Mouse (Mus musculus): Measurements from ENCODE around the gene Rims1.
A peak's percentile ranks its signal among the peaks of the same experiment; 100 is the strongest.

Rims1 gene

DNA sequence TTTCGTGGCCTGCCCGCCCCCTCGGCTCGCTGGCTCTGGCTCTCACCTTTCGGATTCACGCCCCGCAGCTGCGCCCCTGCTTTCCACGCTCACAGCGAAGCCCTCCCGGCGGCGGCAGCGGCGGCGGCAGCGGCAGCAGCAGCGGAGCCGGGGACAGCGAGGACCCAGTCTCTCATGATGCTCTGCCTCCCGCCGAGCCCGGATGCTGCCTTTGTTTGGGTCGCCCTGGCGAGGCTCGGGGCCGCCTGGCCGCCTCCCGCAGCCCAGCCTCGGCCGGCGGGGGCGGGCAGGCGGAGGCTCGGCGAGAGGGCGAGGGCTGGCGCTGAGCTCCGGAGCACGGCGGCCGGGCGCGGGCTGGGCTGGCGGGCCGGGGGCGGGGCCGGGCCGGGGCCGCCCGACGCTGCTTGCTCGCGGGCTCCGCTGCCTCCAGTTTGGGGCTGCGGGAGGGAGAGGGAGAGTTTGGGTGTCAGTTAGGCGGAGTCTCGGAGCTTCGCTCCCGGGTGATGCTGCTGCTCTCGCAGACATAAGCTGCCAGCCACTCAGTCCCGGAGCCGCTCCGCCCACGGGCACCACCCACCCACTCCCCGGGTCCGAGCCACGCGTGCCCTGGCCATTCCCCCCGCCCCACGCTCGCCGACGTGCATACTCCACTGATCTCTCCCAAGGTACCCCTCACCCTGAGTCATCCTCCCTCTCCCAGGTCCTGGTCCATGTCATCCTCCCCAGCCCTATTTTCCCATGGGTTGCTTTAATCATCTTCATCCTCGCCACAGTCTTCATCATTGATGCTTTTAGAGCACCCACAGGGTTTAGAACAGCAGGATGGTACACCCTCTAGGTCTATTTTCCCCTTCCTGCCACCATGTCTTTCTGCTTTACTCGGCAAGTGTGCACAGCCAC lies at the start of gene Rims1:
Rims1 (minus strand) TSS at position 269 of the 900 bp plus-strand sequence.
- DNase-seq (ENCODE audit: low read depth, low spot score): peak; percentile 14

DNA sequence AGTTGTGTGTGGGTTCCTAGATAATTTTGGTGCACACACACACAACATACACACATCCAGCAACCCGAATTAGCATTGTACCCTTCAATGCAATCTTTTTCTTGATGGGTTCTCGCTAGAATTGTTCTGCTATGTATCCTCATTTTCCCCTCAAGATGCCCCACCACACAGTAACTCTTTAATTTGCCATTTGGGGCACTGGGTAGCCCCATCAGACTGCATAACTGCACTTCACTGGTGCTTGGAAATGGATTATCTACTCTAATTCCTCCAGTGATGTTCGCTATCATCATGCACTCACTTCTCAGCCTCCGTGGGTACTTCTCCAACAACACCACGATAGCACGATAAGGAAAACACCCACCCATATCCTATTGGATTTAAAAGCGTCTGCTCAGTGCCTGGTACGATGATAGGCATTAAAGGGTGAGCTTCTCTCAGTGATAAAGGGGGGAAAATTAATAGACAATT lies 867 bp upstream of the Rims1 start:
- no peak for DNase-seq (ENCODE audit: low read depth, low spot score)

DNA sequence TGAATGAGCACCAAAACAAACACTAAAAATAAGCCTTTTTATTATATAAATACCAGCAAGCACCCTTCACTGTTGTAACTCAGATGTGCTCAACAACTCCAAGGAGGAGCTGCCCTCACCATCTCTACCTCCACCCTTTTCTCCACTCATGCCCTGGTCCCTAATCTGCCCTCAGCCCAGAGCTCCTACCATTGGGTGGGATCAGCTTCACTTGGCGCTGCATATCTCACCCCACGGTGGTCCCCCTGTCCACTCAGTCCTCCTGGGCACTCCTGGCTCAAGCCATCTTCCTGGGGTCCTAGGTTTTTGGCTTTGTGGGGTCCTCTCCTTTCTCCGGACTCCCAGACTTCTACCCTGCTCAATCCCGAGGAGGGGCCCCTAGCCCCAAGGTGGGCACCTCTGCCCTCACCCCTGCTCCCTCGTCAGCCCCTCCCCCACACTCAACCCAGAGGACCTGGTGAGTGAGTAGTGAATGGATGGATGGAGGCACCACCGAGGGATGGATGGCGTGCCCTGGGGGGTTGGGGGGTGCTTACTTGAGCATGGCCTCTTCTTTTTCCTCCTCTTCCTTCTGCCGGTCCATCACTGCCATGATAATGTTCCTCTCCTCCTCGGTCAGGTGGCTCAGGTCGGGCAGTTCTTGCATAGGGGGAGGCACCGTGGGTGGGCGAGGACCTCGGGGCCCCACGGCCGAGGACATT lies 619 bp downstream of the Rims1 start:
- no peak for DNase-seq (ENCODE audit: low read depth, low spot score)

DNA sequence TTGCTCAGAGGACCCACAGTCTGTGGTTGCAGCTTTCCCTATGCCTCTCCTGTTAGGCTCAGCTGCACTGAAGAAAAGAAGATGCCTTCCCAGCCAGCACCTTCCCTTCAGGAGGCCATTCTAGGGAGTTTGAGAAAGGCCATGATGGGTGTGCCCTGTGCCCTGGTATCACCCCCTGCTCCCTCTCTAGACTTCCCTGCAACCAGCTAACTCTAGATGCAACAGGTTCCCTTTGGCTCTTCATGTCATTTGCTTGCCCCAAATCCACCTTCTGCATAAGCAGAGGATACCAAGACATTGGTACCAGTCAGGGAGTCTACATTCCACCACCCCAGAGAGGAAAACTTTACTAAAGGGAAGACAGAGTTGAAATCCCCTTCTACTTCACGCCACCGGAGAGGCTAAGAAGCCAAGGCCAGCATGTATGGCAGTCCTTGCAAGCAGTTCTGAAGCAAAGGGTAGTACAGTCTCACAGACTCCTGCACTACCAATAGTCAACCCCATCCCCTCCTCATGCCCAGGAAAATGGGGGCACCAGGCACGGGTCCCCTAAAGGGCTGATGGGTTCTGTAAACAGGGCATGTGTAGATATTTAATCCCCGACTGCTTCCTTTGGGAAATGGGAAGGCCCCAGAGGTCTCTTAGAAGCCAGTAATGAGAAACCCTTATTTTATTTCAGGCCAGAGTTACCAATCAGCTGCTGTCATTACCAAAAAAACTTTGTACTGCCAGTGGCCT lies 1.5 kb downstream of the Rims1 start:
- DNase-seq (ENCODE audit: low read depth, low spot score): no peak

DNA sequence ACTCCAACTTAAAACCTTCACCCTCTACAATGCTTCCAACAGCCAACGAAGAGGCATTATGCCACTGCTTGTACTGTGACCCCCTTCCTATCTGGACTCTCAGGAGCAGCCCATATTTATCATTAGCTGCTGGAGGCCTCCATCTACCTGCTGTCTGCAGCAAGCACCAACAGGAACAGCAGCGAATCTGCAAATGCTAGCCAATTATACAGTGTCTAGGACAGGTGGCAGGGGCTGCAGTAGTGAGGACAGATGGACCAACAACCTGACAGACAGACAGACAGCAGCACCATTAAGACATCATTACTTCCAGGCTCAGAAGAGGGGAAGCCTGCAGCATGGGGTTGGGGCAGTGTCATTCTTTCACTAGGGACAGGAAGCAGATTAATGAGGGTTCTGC lies 2.3 kb downstream of the Rims1 start:
- no peak for DNase-seq (ENCODE audit: low read depth, low spot score)

DNA sequence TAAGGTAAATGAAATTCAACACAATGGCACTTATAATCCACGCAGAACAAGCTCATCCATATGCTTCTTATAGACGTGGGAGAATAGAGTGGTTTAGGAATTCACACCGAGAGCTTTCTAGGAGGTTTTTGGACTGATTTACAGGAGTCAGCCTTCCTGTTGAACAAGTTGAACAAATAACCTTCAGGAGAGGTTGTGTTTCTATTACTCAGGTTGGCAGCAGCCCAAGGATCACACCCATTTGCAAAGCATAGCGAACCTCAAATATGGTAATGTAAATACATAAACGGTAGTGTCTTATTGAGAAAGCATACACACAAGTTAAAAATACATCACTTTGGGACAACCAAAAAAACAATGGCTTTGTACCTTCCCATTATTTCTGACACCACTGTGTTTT lies 5.5 kb downstream of the Rims1 start:
- DNase-seq (ENCODE audit: low read depth, low spot score): no peak

DNA sequence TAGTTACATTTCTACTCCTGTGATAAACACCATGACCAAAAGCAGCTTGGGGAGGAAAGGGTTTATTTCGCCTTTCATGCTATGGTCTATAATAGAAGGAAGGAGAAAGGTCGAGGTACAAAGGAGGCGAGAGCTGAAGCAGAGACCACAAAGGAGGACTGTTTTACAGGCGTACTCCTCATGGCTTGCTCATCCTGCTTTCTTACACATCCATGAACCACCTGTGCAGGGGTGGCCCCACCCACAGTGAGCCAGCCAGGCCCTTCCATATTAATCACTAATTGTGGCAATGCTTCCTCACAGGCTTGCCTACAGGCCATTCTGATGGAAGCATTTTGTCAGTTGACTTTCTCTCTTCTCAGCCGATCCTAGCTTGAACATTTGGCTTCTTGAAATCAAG lies 8.7 kb downstream of the Rims1 start:
- DNase-seq (ENCODE audit: low read depth, low spot score): no peak

DNA sequence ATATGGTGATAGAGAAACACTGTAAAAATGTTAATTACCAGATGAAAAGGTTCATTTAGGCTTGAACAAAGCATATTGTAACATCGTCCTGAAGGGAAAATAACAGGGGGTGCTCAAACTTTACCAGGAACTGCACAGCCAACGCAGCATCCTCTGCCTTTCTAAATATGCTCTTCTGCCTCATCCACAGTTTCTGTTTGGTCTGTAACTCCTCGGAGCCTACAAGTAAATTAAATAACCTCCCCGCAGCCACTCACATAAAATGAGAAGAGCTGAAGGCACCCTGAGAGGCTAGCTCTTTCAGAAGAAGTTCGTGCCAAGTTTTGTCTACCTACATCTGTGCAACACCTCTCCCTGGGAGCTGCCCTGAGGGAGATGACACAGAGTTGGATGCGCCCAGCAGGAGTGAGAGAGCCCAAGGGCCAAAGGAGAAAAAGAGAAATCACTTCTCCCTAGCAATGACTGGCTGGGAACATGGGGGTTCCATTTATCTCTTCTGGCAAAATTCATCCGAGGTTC lies 16.3 kb downstream of the Rims1 start:
- no peak for DNase-seq (ENCODE audit: low read depth, low spot score)

DNA sequence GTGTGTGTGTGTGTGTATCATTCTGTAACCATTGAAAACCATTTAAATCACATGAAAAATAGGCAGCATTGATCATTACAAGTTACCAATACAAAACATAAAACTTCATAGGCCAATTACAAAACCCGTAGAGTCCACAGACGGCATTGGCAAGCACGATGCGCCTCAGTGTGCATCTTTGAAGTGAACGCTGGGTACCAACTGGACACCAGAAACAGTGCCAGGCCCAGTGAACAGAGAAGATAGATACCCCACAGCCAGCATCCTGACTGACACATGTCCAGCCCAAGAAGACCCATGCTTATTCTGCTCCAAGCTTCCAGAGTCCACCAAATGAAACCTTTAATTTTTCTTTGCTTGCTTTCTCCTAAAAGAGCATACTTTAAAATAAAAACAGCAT lies 18.2 kb downstream of the Rims1 start:
- DNase-seq (ENCODE audit: low read depth, low spot score): no peak

DNA sequence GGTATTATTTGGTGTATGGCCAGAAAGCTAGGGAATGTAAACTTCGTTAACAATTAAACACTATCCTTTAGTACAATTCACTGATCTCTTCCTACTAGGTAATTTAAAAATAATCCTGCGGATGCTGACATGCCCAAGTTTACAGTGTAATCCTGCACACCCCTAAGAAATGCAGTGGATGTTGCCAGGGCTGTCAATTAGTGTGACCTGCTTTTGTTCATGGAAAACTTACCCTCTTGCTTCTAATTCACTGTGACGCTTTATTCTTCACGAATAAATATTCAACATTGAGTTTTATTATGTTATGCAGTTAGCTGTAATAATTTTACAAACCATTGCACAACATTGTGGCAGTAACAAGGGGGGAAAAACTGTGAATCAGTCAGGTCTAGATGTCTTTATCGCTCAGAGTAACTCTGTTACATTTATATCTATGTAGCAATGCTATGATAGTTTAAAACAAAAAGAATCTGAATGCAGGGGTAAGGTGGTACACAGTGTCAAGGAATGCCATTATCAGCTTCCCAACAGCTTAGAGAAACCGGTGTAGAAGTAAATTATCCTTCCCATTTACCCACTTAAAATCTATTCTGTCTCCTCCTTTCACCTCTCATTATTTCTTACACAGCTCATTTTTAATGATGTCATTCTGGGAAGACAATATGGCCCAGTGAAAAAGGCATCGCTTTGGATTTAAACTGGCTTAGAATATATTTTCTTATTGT lies 35.1 kb downstream of the Rims1 start:
- no peak for DNase-seq (ENCODE audit: low read depth, low spot score)

DNA sequence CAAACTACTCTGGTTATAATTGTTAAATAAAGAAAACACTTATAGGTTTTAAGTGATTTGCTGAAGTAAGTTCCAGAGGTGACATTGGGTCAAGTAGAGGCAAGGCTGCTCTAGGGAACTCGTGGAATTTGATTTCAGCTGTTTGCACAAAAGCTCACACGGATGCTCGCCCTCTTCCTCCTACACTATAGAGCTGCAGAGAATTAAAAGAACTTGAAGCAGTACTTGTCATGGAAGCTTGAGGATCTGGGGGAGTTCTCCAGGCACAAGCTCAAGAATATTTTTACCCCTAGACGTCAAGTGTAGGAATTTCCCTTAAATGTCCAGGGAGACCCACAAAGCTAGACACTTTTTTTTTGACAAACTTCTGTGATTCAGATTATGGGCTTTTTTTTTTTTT lies 42.4 kb downstream of the Rims1 start:
- no peak for DNase-seq (ENCODE audit: low read depth, low spot score)

DNA sequence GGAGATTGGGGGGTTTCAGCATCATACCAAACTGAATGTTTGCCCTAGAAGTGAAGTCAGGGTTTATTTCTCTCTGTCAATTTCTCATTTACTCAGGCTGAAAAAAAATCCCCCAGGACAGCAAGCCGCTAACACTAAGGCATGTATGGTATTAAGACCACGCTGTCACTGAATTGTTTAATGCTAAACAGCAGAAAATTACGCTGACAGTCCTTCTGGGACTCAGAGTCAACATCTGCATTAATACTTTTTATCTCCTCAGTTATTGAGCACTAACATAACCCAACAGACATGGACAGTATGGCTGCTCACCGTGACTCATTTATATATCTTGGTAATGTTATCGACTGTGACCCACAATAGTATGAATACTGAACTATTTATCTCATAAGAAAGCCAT lies 43.0 kb downstream of the Rims1 start:
- no peak for DNase-seq (ENCODE audit: low read depth, low spot score)

DNA sequence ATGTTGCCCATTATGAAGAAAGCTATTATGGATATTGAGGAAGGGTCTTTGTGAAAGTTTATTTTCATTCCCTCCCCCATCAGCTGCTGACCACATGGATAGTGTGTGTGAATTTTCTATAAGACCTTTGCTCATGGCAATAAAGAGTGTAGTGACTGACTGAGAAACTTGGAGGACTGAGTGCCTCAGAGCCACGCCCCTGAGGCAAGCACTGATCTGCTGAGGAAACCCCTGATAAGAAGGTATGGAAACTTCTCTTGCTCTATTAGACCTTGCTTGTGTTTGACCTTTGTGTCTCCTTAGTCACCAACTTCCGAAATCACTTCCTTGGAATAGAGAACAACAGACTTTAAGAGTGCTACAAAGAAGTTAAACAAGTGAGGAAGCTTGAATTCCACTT lies 55.3 kb downstream of the Rims1 start:
- no peak for DNase-seq (ENCODE audit: low read depth, low spot score)

DNA sequence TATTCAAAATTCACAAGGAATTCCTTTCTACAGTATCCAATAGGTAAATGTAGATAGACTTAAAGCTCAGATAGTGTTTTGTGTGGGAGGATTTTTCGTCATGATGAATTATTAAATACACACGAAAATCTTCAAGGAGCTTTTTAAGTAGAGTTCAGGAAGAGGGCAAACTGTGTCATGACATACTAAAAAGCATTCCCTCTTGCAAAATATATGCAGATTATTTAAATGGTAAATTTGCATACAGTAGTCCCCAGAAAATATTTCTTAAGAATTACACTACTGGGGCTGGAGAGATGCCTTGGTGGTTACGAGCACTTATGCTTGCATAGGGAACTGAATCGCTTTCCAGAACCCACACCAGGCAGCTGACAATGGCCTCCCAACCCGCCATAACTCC lies 61.1 kb downstream of the Rims1 start:
- no peak for DNase-seq (ENCODE audit: low read depth, low spot score)

DNA sequence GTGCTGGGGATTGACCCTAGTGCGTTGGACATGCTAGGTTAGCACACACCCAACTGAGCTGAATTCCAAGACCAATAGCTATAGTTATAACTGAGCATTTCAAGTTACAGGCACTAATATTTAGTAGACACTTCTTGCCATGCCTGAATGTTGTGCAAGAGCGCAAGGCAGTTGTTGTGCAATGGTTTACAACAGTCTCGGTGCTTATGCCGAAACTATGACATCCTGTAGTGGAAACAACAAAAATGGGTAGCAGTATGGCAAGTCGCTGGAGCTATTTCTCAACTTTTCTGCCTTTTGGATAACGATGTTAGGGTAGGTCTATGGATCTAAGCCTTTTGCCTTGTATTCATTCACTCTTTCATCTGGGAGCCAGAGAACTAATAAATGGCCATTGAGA lies 68.3 kb downstream of the Rims1 start:
- no peak for DNase-seq (ENCODE audit: low read depth, low spot score)

DNA sequence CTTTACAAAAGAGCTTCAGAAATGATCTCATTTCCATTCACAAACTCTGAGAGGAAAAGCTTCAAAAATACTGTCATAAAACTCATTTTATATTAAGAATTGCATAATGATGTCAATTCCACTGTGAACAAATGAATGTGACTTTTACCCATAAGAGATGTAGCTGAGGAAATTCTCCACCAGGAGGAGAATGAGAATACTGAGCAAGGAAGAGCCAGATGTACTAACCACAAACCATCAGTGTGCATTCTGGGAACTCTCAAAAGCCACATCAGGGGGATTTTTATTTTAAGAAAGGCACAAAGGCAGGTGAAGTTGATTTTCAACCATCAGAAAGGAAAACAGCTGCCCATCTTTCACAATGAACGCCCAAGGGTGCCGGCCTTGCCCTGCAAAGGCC lies 71.4 kb downstream of the Rims1 start:
- DNase-seq (ENCODE audit: low read depth, low spot score): no peak

DNA sequence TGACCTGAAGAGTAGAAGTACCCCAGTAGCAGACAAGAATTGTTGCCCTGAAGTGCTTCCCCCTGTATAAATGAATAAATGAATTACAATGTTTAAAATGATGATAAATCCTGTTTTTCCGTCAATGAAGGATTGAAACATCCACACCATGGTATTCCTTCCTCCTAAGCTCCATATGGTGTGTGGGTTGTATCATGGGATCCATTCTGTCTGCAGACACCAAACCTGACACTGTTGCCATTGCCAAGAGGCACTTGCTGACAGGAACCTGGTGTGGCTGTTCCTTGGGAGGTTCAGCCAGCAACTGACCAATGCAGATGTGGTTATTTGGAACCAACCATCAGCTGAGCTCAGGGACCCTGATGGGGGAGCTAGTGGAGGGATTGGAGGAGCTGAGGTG lies 72.5 kb downstream of the Rims1 start:
- DNase-seq (ENCODE audit: low read depth, low spot score): no peak

DNA sequence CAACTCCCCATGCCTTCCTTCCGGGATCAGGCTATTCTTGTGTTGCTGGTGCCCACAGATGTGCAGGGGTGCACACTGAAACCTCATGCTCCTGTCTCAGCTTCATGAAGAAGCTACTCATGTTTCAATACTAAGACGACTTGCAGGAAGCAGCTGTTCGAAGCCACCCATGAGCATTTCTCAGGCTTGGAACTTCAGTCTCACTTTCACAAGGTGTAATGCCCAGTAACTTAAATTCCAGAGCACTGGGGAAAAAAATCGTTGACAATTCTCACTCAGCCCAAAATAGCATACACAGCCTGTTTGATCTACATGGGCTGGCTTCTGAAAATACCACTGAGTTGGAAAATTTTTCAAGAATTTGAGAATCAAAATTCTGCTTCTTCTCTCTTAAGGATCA lies 77.6 kb downstream of the Rims1 start:
- no peak for DNase-seq (ENCODE audit: low read depth, low spot score)

DNA sequence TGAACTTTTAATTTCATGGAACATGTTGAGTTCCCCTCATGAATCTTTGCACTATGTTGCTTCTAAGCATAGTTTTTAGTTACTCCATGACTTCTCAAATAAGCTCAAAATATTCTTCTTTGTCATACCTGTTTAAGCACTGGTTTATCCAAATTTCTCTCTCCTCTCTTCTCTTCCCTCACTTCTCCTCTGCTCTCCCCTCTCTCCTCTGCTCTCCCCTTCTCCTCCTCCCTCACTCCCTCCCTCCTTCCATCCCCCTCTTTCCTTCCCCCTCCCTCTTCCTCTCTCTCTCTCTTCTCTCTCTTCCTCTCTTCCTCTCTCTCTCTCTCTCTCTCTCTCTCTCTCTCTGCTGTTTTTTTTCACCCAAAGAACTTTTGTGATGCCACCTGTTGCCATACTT lies 84.1 kb downstream of the Rims1 start:
- no peak for DNase-seq (ENCODE audit: low read depth, low spot score)

DNA sequence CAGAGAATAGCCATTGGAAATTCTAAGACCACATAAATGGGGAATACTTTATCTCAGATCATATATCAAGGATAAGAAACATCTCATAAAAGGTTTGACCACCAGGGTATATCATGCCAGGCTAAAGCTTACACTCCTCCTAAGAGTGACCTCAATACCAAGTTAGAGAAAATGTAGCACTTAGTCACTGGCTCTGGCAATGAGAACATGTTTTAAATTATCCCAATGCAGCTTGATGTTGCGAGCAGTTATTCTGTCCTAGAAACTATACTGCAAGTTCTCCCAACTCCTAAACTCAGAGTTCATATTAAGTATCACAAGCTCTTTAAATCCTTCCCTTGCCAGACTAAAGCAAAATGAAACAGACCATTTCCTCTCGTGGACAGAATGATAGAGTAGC lies 85.1 kb downstream of the Rims1 start:
- DNase-seq (ENCODE audit: low read depth, low spot score): no peak

DNA sequence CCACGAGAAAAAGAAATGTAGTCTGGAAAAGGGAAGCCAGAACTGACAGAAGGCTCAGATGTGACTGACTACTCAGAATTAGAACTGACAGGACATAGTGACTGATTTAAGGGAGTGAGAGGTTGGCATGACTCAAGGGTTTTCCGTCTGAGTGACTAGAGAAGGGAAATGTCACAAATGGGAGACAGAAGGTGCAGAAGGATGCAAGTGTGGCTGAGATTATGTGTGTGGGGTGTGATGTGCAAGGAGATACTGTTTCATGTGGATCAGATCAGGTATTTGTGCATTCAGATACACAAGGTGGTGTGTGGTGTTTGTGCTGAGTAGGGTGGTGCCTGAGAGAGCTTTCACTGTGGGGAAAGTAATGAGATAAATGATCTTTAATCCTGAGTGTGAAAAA lies 96.3 kb downstream of the Rims1 start:
- no peak for DNase-seq (ENCODE audit: low read depth, low spot score)
